Mouse (Mus musculus): ENCODE data around the gene Gm10354. TPM values are rescaled to one million over a fixed set of nuclear protein-coding genes. Genes with fewer than 3 reads are reported as not detected.
"Not testable (repeated sequence)": the region's sequence is repeated elsewhere in the genome, so short reads cannot be mapped to it uniquely, and the experiment has no call there.

The Gm10354 gene
- polyA plus RNA-seq, 1 experiment from 2014 or later, result not detected

- H3K9me3 ChIP-seq (replicated peaks), result peaks cover 15% of the 10 kb centered on the region
- not testable (repeated sequence) for H3K36me3 ChIP-seq; H3K27me3 ChIP-seq; H3K4me2 ChIP-seq (replicated peaks); H3K4me3 ChIP-seq (replicated peaks); H3K27ac ChIP-seq (replicated peaks); H3K4me1 ChIP-seq; H3K9ac ChIP-seq
- 64% methylated on average over 7 of the region's 7 CpGs for WGBS
- peak; percentile 77; the same call in 1 of the 2 replicates for ATAC-seq (ENCODE audit: insufficient number of reproducible peaks, low FRiP score, low TSS enrichment, low read depth)
Observed at GRCm38 (mm10) chr5:14951822-14952221, 26.9 kb downstream of the Gm10354 start.

- H3K9ac ChIP-seq; H3K4me3 ChIP-seq (replicated peaks); H3K27me3 ChIP-seq; H3K4me2 ChIP-seq (replicated peaks); ATAC-seq (ENCODE audit: insufficient number of reproducible peaks, low FRiP score, low TSS enrichment, low read depth); H3K36me3 ChIP-seq; H3K4me1 ChIP-seq; H3K9me3 ChIP-seq (replicated peaks); H3K27ac ChIP-seq (replicated peaks): not testable (repeated sequence)
- WGBS, result 53% methylated on average over 4 of the region's 4 CpGs
Observed at GRCm38 (mm10) chr5:14947482-14948198, 31.1 kb downstream of the Gm10354 start.

- not testable (repeated sequence) for H3K4me2 ChIP-seq (replicated peaks); H3K36me3 ChIP-seq; ATAC-seq (ENCODE audit: insufficient number of reproducible peaks, low FRiP score, low TSS enrichment, low read depth); H3K4me1 ChIP-seq; H3K9me3 ChIP-seq (replicated peaks); H3K27ac ChIP-seq (replicated peaks); H3K27me3 ChIP-seq; H3K4me3 ChIP-seq (replicated peaks); H3K9ac ChIP-seq
- WGBS, result 53% methylated on average over 4 of the region's 4 CpGs
Observed at GRCm38 (mm10) chr5:14945524-14945923, 33.2 kb downstream of the Gm10354 start.

- 81% methylated on average over 1 of the region's 1 CpGs for WGBS
- not testable (repeated sequence) for H3K4me2 ChIP-seq (replicated peaks); H3K4me1 ChIP-seq; H3K4me3 ChIP-seq (replicated peaks); H3K27ac ChIP-seq (replicated peaks); H3K36me3 ChIP-seq; H3K9ac ChIP-seq; ATAC-seq (ENCODE audit: insufficient number of reproducible peaks, low FRiP score, low TSS enrichment, low read depth); H3K9me3 ChIP-seq (replicated peaks); H3K27me3 ChIP-seq
Observed at GRCm38 (mm10) chr5:14941043-14941442, 37.7 kb downstream of the Gm10354 start.

- WGBS, result 50% methylated on average over 1 of the region's 1 CpGs
- H3K36me3 ChIP-seq; H3K4me3 ChIP-seq (replicated peaks); H3K4me2 ChIP-seq (replicated peaks); H3K4me1 ChIP-seq; H3K9ac ChIP-seq; H3K9me3 ChIP-seq (replicated peaks); ATAC-seq (ENCODE audit: insufficient number of reproducible peaks, low FRiP score, low TSS enrichment, low read depth); H3K27me3 ChIP-seq; H3K27ac ChIP-seq (replicated peaks): not testable (repeated sequence)
Observed at GRCm38 (mm10) chr5:14938329-14938728, 40.4 kb downstream of the Gm10354 start, which contains the start of gene Speer4e. Gene Speer4e, minus strand, starts transcription at chr5:14938429.

DNA sequence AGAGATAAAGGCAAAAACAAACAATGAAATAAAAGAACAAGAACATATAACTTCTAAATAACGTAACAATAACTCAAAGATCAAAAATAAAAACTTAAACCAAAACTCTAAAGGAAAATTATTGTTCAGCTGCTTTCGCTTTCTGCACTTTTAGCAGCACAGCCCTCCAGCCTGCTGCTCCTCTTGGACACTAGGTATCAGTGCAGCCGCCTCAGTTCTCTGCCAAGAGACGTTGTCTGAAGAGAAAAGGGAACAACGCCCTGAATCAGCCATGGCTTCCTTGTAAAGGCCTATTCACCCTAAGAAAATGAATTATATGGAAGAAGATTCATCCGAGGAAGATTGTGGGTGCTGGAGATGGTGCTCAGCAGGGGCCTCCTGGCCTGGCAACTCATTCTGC, 45.0 kb downstream of the Gm10354 start:
- not testable (repeated sequence) for ATAC-seq (ENCODE audit: insufficient number of reproducible peaks, low FRiP score, low TSS enrichment, low read depth); H3K9me3 ChIP-seq (replicated peaks); H3K36me3 ChIP-seq; H3K27ac ChIP-seq (replicated peaks); H3K4me1 ChIP-seq; H3K9ac ChIP-seq; H3K4me2 ChIP-seq (replicated peaks); H3K4me3 ChIP-seq (replicated peaks); H3K27me3 ChIP-seq
- 70% methylated on average over 5 of the region's 6 CpGs for WGBS

- WGBS, result 28% methylated on average over 4 of the region's 4 CpGs
- not testable (repeated sequence) for H3K9ac ChIP-seq; H3K36me3 ChIP-seq; H3K4me3 ChIP-seq (replicated peaks); H3K27ac ChIP-seq (replicated peaks); H3K27me3 ChIP-seq; H3K4me2 ChIP-seq (replicated peaks); ATAC-seq (ENCODE audit: insufficient number of reproducible peaks, low FRiP score, low TSS enrichment, low read depth); H3K4me1 ChIP-seq; H3K9me3 ChIP-seq (replicated peaks)
Observed at GRCm38 (mm10) chr5:14927047-14927446, 51.7 kb downstream of the Gm10354 start.

Other genes starting within 250 kb of the Gm10354 start
- gene Gm9758, start 64.0 kb downstream of the Gm10354 start, polyA plus RNA-seq (2015; fragmentation: Nextera tagmentation; extraction: Ambion mirVana), result not detected in 2 replicates
- gene Speer4e, start 40.5 kb downstream of the Gm10354 start, polyA plus RNA-seq (2015; fragmentation: Nextera tagmentation; extraction: Ambion mirVana), result not detected in 2 replicates
- not detected in 2 replicates for gene Gm17019, start 54.1 kb upstream of the Gm10354 start, polyA plus RNA-seq (2015; fragmentation: Nextera tagmentation; extraction: Ambion mirVana)

Measured in embryonic facial prominence, embryonic 15.5 days (tissue).